Mouse (Mus musculus) C2C12 (cell line): Measurements from ENCODE around the gene Dennd6b. TPM values are rescaled to one million over a fixed set of nuclear protein-coding genes. Genes with fewer than 3 reads are reported as not detected.
A peak's percentile ranks its signal among the peaks of the same experiment; 100 is the strongest.

ENCODE experiments used
- H3K27me3 ChIP-seq: one replicate; pipeline ENCODE4 v1.6.1; 2011; ENCODE audit not compliant: control insufficient read depth, insufficient read depth, insufficient read length
- H3K36me3 ChIP-seq: one replicate; pipeline ENCODE4 v1.6.1; 2011; ENCODE audit not compliant: control insufficient read depth, insufficient read depth
- H3K4me3 ChIP-seq: one replicate; pipeline ENCODE4 v1.5.1; 2011; ENCODE audit warnings: mild to moderate bottlenecking, control low read depth; ENCODE audit not compliant: poor library complexity, insufficient read depth, severe bottlenecking
- H3K79me2 ChIP-seq: one replicate; pipeline ENCODE4 v1.6.1; 2011; ENCODE audit not compliant: control insufficient read depth, insufficient read depth
- H3K79me3 ChIP-seq: one replicate; pipeline ENCODE4 v1.6.1; 2011; ENCODE audit warnings: low read depth, control low read depth
- H3ac ChIP-seq: one replicate; pipeline ENCODE3; 2011; ENCODE audit warnings: low read depth; ENCODE audit not compliant: control insufficient read depth, insufficient read length
- CEBPB ChIP-seq: IDR thresholded peaks from one replicate; pipeline ENCODE4 v1.6.1; 2011; ENCODE audit warnings: low read depth, mild to moderate bottlenecking, control low read depth, moderate library complexity
- CTCF ChIP-seq: IDR thresholded peaks from one replicate; pipeline ENCODE4 v1.5.1; 2011; ENCODE audit not compliant: control insufficient read depth, insufficient read depth, insufficient read length
- FOSL1 ChIP-seq: IDR thresholded peaks from one replicate; pipeline ENCODE4 v1.8.0; 2011; ENCODE audit warnings: mild to moderate bottlenecking, low read length; ENCODE audit not compliant: poor library complexity, insufficient read depth, severe bottlenecking
- MAX ChIP-seq: IDR thresholded peaks from one replicate; pipeline ENCODE4 v1.6.1; 2011; ENCODE audit warnings: mild to moderate bottlenecking, control low read depth
- MYOD1 ChIP-seq: IDR thresholded peaks from one replicate; pipeline ENCODE4 v1.6.1; 2011; ENCODE audit warnings: low read depth; ENCODE audit not compliant: control insufficient read depth, insufficient read length
- MYOG ChIP-seq: IDR thresholded peaks from one replicate; pipeline ENCODE4 v1.6.1; 2011; ENCODE audit not compliant: control insufficient read depth, insufficient read length; ENCODE audit errors: extremely low read depth
- USF1 ChIP-seq: IDR thresholded peaks from one replicate; pipeline ENCODE4 v1.6.1; 2011; ENCODE audit warnings: low read depth, mild to moderate bottlenecking, control low read depth, moderate library complexity
- polyA plus RNA-seq: library from polyadenylated mRNA; unstranded; fragments of >200 nt; fragmentation: generic; extraction: Trizol; gene quantifications from one replicate; pipeline ENCODE4 v1.2.1, GENCODE M21; 2012; ENCODE audit warnings: missing spikeins

Dennd6b gene
- polyA plus RNA-seq, 1 experiment, result 2.1 TPM

GRCm38 (mm10) chr15:89161397-89161796 is 34.9 kb downstream of the Dennd6b start:
- Histone ChIP-seq H3K79me3 (no peaks in the 10 kb centered on the region), H3ac (no peak overlapping the region), H3K36me3 (peaks cover 94% of the 10 kb centered on the region), H3K79me2 (peaks cover 3% of the 10 kb centered on the region), H3K4me3 (no peak overlapping the region), H3K27me3 (no peaks in the 10 kb centered on the region)
- no peak for TF ChIP-seq MYOD1
- no peak for TF ChIP-seq MYOG
- no peak for TF ChIP-seq CTCF
- TF ChIP-seq CEBPB, result no peak
- TF ChIP-seq FOSL1, result no peak
- no peak for TF ChIP-seq USF1
- TF ChIP-seq MAX, result no peak

- H3K79me2 ChIP-seq, result no peaks in the 10 kb centered on the region
- TF ChIP-seq MYOG (no peak), MAX (no peak), MYOD1 (no peak), USF1 (no peak), FOSL1 (no peak), CEBPB (no peak), CTCF (no peak)
These were observed 37.8 kb downstream of the Dennd6b start for GRCm38 (mm10) chr15:89158516-89158915.

GRCm38 (mm10) chr15:89157954-89158353 is 38.3 kb downstream of the Dennd6b start:
- no peaks in the 10 kb centered on the region for H3K79me3 ChIP-seq
- peaks cover 87% of the 10 kb centered on the region for H3K36me3 ChIP-seq
- H3K4me3 ChIP-seq, result no peak overlapping the region
- H3K79me2 ChIP-seq, result no peaks in the 10 kb centered on the region
- H3ac ChIP-seq, result no peak overlapping the region
- TF ChIP-seq CTCF, result peak; percentile 75
- no peak for TF ChIP-seq MYOG
- no peaks in the 10 kb centered on the region for H3K27me3 ChIP-seq

More at GRCm38 (mm10) chr15:89158516-89158915, 37.8 kb downstream of the Dennd6b start:
- H3K27me3 ChIP-seq, result no peaks in the 10 kb centered on the region
- no peaks in the 10 kb centered on the region for H3K79me3 ChIP-seq
- H3K4me3 ChIP-seq, result no peak overlapping the region
- peaks cover 93% of the 10 kb centered on the region for H3K36me3 ChIP-seq
- H3ac ChIP-seq, result no peak overlapping the region

- Histone ChIP-seq H3K27me3 (no peaks in the 10 kb centered on the region), H3K79me2 (peaks cover 10% of the 10 kb centered on the region), H3K36me3 (peaks cover 37% of the 10 kb centered on the region), H3ac (no peak overlapping the region), H3K4me3 (no peak overlapping the region), H3K79me3 (no peaks in the 10 kb centered on the region)
- no peak for TF ChIP-seq USF1
- TF ChIP-seq FOSL1, result no peak
- no peak for TF ChIP-seq CEBPB
- TF ChIP-seq MAX, result no peak
- no peak for TF ChIP-seq MYOD1
- TF ChIP-seq MYOG, result no peak
- TF ChIP-seq CTCF, result no peak
These were observed 44.0 kb downstream of the Dennd6b start for GRCm38 (mm10) chr15:89152312-89152711.

GRCm38 (mm10) chr15:89150041-89150390 is 46.3 kb downstream of the Dennd6b start:
- Histone ChIP-seq H3K36me3 (peaks cover 25% of the 10 kb centered on the region), H3K79me2 (peaks cover 10% of the 10 kb centered on the region), H3K79me3 (no peaks in the 10 kb centered on the region), H3ac (no peak overlapping the region), H3K4me3 (peak overlapping the region; percentile 62), H3K27me3 (no peaks in the 10 kb centered on the region)
- TF ChIP-seq FOSL1 (no peak), MYOD1 (no peak), CEBPB (no peak), MYOG (no peak), USF1 (no peak), CTCF (no peak), MAX (no peak)

- TF ChIP-seq CTCF (no peak), FOSL1 (no peak), MAX (peak; percentile 68)
- Histone ChIP-seq H3ac (peak within 1 kb of the TSS; percentile 64), H3K4me3 (peak within 1 kb of the TSS; percentile 62), H3K79me2 (peaks cover 10% of the 10 kb centered on the region), H3K79me3 (no peaks in the 10 kb centered on the region), H3K27me3 (no peaks in the 10 kb centered on the region), H3K36me3 (peaks cover 24% of the 10 kb centered on the region)
These were observed 46.8 kb downstream of the Dennd6b start, which contains the start of gene Mapk11 for GRCm38 (mm10) chr15:89149271-89150040. Gene Mapk11 (minus strand): TSS chr15:89149628.
